Mouse (Mus musculus): ENCODE data around the gene Spo11. TPM values are rescaled to one million over a fixed set of nuclear protein-coding genes. Genes with fewer than 3 reads are reported as not detected.
A peak's percentile ranks its signal among the peaks of the same experiment; 100 is the strongest.

Gene Spo11
- polyA plus RNA-seq, 1 experiment from 2014 or later, result not detected

GRCm38 (mm10) chr2:172934891-172935740 lies 42.4 kb upstream of the Spo11 start:
- Histone ChIP-seq H3K9ac (ENCODE audit: low read depth, low read length) (0 out of 2 replicates have a peak overlapping the region, but pooled peaks have one; percentile 17), H3K27ac (ENCODE audit: low read depth, low read length) (no peak overlapping the region), H3K27me3 (replicated peaks; ENCODE audit: control insufficient read depth, insufficient read depth, low read length) (no peaks in the 10 kb centered on the region), H3K4me1 (replicated peaks; ENCODE audit: control insufficient read depth, insufficient read depth, low read length) (peaks cover 6% of the 10 kb centered on the region; the same call in 1 of the 2 replicates), H3K4me2 (replicated peaks; ENCODE audit: low read depth) (peak overlapping the region; percentile 52), H3K36me3 (ENCODE audit: control insufficient read depth, insufficient read depth) (0 out of 2 replicates have a peak, but pooled peaks cover 2% of the 10 kb centered on the region), H3K9me3 (ENCODE audit: control insufficient read depth) (no peaks in the 10 kb centered on the region), H3K4me3 (ENCODE audit: low read depth, low read length) (no peak overlapping the region)
- TF ChIP-seq CTCF (IDR thresholded peaks at IDR 0.05; ENCODE audit: low read depth), result no peak
- ATAC-seq, result no peak
- WGBS, result 25% methylated on average over 30 of the region's 30 CpGs

GRCm38 (mm10) chr2:172935776-172936562 lies 41.5 kb upstream of the Spo11 start:
- Histone ChIP-seq H3K27ac (ENCODE audit: low read depth, low read length) (no peak overlapping the region), H3K9ac (ENCODE audit: low read depth, low read length) (no peak overlapping the region), H3K4me2 (replicated peaks; ENCODE audit: low read depth) (0 out of 2 replicates have a peak overlapping the region, but pooled peaks have one; percentile 52), H3K27me3 (replicated peaks; ENCODE audit: control insufficient read depth, insufficient read depth, low read length) (no peaks in the 10 kb centered on the region), H3K4me3 (ENCODE audit: low read depth, low read length) (no peak overlapping the region), H3K36me3 (ENCODE audit: control insufficient read depth, insufficient read depth) (0 out of 2 replicates have a peak, but pooled peaks cover 2% of the 10 kb centered on the region), H3K9me3 (ENCODE audit: control insufficient read depth) (no peaks in the 10 kb centered on the region), H3K4me1 (replicated peaks; ENCODE audit: control insufficient read depth, insufficient read depth, low read length) (peaks cover 6% of the 10 kb centered on the region; the same call in 1 of the 2 replicates)
- no peak for ATAC-seq
- no peak for TF ChIP-seq CTCF (IDR thresholded peaks at IDR 0.05; ENCODE audit: low read depth)
- 73% methylated on average over 12 of the region's 12 CpGs for WGBS

- Histone ChIP-seq H3K36me3 (ENCODE audit: control insufficient read depth, insufficient read depth) (0 out of 2 replicates have a peak, but pooled peaks cover 2% of the 10 kb centered on the region), H3K9me3 (ENCODE audit: control insufficient read depth) (no peaks in the 10 kb centered on the region), H3K27me3 (replicated peaks; ENCODE audit: control insufficient read depth, insufficient read depth, low read length) (no peaks in the 10 kb centered on the region), H3K4me2 (replicated peaks; ENCODE audit: low read depth) (no peak overlapping the region), H3K4me1 (replicated peaks; ENCODE audit: control insufficient read depth, insufficient read depth, low read length) (peaks cover 6% of the 10 kb centered on the region; the same call in 1 of the 2 replicates), H3K27ac (ENCODE audit: low read depth, low read length) (no peak overlapping the region), H3K4me3 (ENCODE audit: low read depth, low read length) (no peak overlapping the region), H3K9ac (ENCODE audit: low read depth, low read length) (no peak overlapping the region)
- no peak for TF ChIP-seq CTCF (IDR thresholded peaks at IDR 0.05; ENCODE audit: low read depth)
- no peak for ATAC-seq
- 81% methylated on average over 5 of the region's 5 CpGs for WGBS
Observed at GRCm38 (mm10) chr2:172936844-172937243, 40.7 kb upstream of the Spo11 start.

GRCm38 (mm10) chr2:172937326-172938190 lies 39.9 kb upstream of the Spo11 start:
- Histone ChIP-seq H3K4me2 (replicated peaks; ENCODE audit: low read depth) (peak overlapping the region; percentile 94), H3K27ac (ENCODE audit: low read depth, low read length) (peak overlapping the region; percentile 62), H3K27me3 (replicated peaks; ENCODE audit: control insufficient read depth, insufficient read depth, low read length) (no peaks in the 10 kb centered on the region), H3K4me1 (replicated peaks; ENCODE audit: control insufficient read depth, insufficient read depth, low read length) (peaks cover 6% of the 10 kb centered on the region; the same call in 1 of the 2 replicates), H3K36me3 (ENCODE audit: control insufficient read depth, insufficient read depth) (0 out of 2 replicates have a peak, but pooled peaks cover 2% of the 10 kb centered on the region), H3K9me3 (ENCODE audit: control insufficient read depth) (no peaks in the 10 kb centered on the region), H3K4me3 (ENCODE audit: low read depth, low read length) (peak overlapping the region; percentile 60; the same call in 1 of the 2 replicates), H3K9ac (ENCODE audit: low read depth, low read length) (no peak overlapping the region)
- ATAC-seq, result no peak
- TF ChIP-seq CTCF (IDR thresholded peaks at IDR 0.05; ENCODE audit: low read depth), result no peak
- 66% methylated on average over 12 of the region's 12 CpGs for WGBS

- peak; percentile 65 for TF ChIP-seq CTCF (IDR thresholded peaks at IDR 0.05; ENCODE audit: low read depth)
- Histone ChIP-seq H3K4me3 (ENCODE audit: low read depth, low read length) (peak overlapping the region; percentile 60), H3K9me3 (ENCODE audit: control insufficient read depth) (no peaks in the 10 kb centered on the region), H3K4me1 (replicated peaks; ENCODE audit: control insufficient read depth, insufficient read depth, low read length) (peaks cover 6% of the 10 kb centered on the region; the same call in 1 of the 2 replicates), H3K27me3 (replicated peaks; ENCODE audit: control insufficient read depth, insufficient read depth, low read length) (no peaks in the 10 kb centered on the region), H3K27ac (ENCODE audit: low read depth, low read length) (peak overlapping the region; percentile 83), H3K36me3 (ENCODE audit: control insufficient read depth, insufficient read depth) (no peaks in the 10 kb centered on the region), H3K4me2 (replicated peaks; ENCODE audit: low read depth) (peak overlapping the region; percentile 94), H3K9ac (ENCODE audit: low read depth, low read length) (peak overlapping the region; percentile 51)
- peak; percentile 27 for ATAC-seq
- WGBS, result under 1% methylated on average over 57 of the region's 57 CpGs
Observed at GRCm38 (mm10) chr2:172938761-172939638, 38.5 kb upstream of the Spo11 start.

All from intestine, postnatal 0 days (tissue).